Mouse (Mus musculus): ENCODE results near the gene Slfn5.

DNA sequence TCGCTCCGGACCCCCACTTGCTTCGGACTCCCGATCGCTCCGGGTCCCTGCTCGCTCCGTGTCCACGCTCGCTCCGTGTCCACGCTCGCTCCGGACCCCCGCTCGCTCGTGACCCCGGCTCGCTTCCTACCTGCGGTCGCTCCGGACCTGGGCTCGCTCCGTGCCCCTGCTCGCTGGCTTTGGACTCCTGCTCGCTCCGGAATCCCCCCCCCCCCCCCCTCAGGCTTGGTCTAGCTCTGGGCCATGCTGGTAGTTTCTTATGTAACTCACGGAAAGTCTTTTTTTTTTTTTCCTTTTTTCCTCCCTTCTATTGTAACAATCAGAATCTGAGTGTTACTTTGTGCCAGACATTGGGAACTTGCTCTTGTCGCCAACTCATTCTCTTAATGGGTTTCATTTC lies 18.0 kb upstream of the Slfn5 start:
- TF ChIP-seq GATA1 (IDR thresholded peaks at IDR 0.05; ENCODE audit: low read length) (no peak), TAL1 (IDR thresholded peaks at IDR 0.05; ENCODE audit: low read length) (no peak)
